Mouse (Mus musculus) liver, adult 2 months (tissue): Measurements from ENCODE around the gene Lgals1. TPM values are rescaled to one million over a fixed set of nuclear protein-coding genes. Genes with fewer than 3 reads are reported as not detected.

Experiments
- DNase-seq: peaks from one replicate; pipeline ENCODE4 v3.0.0-alpha.2; 2011; ENCODE audit warnings: low read depth, low spot score; ENCODE audit errors: extremely low read depth
- H3K27ac ChIP-seq: fragments of 200-500 bp; replicated peaks from 2 replicates; pipeline ENCODE4 v1.5.1; 2012; ENCODE audit warnings: low read depth, mild to moderate bottlenecking, control low read depth, inconsistent platforms, low read length; ENCODE audit not compliant: insufficient read depth
- H3K27me3 ChIP-seq: fragments of 200-500 bp; 2 replicates; pipeline ENCODE4 v1.6.1; 2012; ENCODE audit warnings: mild to moderate bottlenecking, moderate library complexity, low read length, inconsistent platforms; ENCODE audit not compliant: control insufficient read depth, insufficient read depth
- H3K36me3 ChIP-seq: fragments of 200-500 bp; 2 replicates; pipeline ENCODE4 v1.6.1; 2012; ENCODE audit warnings: low read length, inconsistent platforms; ENCODE audit not compliant: control insufficient read depth, insufficient read depth
- H3K4me1 ChIP-seq: fragments of 200-500 bp; 2 replicates; pipeline ENCODE4 v1.6.1; 2011; ENCODE audit warnings: low read length; ENCODE audit not compliant: control insufficient read depth, insufficient read depth
- H3K4me3 ChIP-seq: fragments of 200-500 bp; 2 replicates; pipeline ENCODE4 v1.5.1; 2011; ENCODE audit warnings: low read depth, mild to moderate bottlenecking, control low read depth, low read length, moderate library complexity; ENCODE audit not compliant: insufficient read depth
- H3K79me2 ChIP-seq: fragments of 200-500 bp; 2 replicates; pipeline ENCODE4 v1.6.1; 2012; ENCODE audit warnings: inconsistent platforms, mild to moderate bottlenecking, low read length, moderate library complexity; ENCODE audit not compliant: control insufficient read depth, insufficient read depth
- H3K9ac ChIP-seq: fragments of 200-500 bp; 2 replicates; pipeline ENCODE4 v1.6.1; 2012; ENCODE audit warnings: low read depth, mild to moderate bottlenecking, control low read depth, inconsistent platforms, low read length
- CTCF ChIP-seq: fragments of 200-500 bp; IDR thresholded peaks from 2 replicates; pipeline ENCODE4 v1.5.1; 2011; ENCODE audit warnings: low read depth, low read length, control low read depth
- POLR2A ChIP-seq: fragments of 200-500 bp; IDR thresholded peaks from 2 replicates; pipeline ENCODE4 v1.6.1; 2011; ENCODE audit warnings: low read length, control low read depth; ENCODE audit not compliant: insufficient read depth; ENCODE audit errors: extremely low read depth
- WGBS: fragments of 180-500 bp; shearing (Covaris S2); methylation state at CpG from one replicate; pipeline ENCODE4 v1.1.7; 2018; 5-methylcytosine and 5-hydroxymethylcytosine counted together
- polyA plus RNA-seq: library from polyadenylated mRNA; depleted of rRNA; stranded (reverse); fragments of >200 nt; gene quantifications from 2 replicates; pipeline ENCODE4 v1.2.3, GENCODE M21; 2012
- total RNA-seq: library from RNA; depleted of rRNA; stranded (reverse); fragments of >200 nt; gene quantifications from 2 replicates; pipeline ENCODE4 v1.2.3, GENCODE M21; 2014

The Lgals1 gene
- total and polyA plus RNA-seq, 2 experiments: 25.2 to 31.6 TPM

DNA sequence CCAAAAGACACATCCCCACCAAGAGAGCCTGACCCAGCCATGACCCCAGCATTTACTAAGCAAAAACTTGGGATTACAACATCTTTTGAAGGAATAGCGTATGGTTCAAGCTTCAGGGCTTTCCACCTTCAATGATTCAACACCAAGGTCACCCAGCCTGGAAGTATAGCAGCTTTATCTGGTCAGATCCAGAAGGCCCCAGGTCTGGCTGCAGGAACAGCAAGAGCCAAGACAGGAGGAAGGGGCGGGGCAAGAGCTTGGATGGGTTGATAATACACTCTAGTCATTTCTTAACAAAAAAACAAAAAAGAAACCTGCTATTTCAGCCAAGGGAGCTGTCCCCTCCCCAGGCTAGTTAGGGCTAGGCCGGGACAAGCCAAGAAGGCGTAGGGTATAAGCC lies 29.0 kb upstream of the Lgals1 start:
- H3K36me3 ChIP-seq: no peaks in the 10 kb centered on the region
- no peak overlapping the region for H3K4me3 ChIP-seq
- H3K9ac ChIP-seq: no peak overlapping the region
- WGBS: 86% methylated on average over 4 of the region's 4 CpGs
- no peaks in the 10 kb centered on the region for H3K79me2 ChIP-seq
- no peak for DNase-seq
- no peak for TF ChIP-seq POLR2A
- no peak for TF ChIP-seq CTCF
- H3K4me1 ChIP-seq: no peaks in the 10 kb centered on the region; the same call in 1 of the 2 replicates
- H3K27me3 ChIP-seq: no peaks in the 10 kb centered on the region
- H3K27ac ChIP-seq: no peak overlapping the region

DNA sequence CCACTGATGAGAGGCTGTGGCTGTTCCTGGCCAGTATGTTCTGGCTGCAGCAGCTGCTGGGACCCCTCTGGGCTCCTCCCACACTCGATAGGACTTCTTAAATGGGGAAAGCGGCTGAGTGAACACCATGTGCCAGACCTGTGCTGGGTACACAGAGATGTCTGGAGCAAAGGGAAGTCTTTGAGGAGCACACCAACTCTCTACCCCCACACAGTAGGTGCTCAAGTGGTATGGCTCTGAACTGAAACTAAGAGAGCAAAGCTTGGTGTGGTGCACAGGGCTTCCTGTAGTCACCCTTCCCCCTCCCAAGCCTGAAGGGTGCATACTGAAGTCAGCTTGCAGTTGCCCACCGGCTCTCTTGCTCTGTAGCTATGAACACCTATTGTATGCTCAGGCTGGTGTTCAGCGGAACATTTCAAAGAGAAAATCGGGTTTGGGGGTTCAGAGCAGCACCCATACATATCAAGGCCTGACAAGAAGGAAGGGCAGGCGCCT lies 28.0 kb upstream of the Lgals1 start:
- Histone ChIP-seq H3K27me3 (no peaks in the 10 kb centered on the region), H3K79me2 (no peaks in the 10 kb centered on the region), H3K4me3 (no peak overlapping the region), H3K4me1 (no peaks in the 10 kb centered on the region; the same call in 1 of the 2 replicates), H3K27ac (no peak overlapping the region), H3K36me3 (no peaks in the 10 kb centered on the region), H3K9ac (no peak overlapping the region)
- 78% methylated on average over 6 of the region's 6 CpGs for WGBS
- no peak for DNase-seq
- TF ChIP-seq POLR2A: no peak
- TF ChIP-seq CTCF: no peak

DNA sequence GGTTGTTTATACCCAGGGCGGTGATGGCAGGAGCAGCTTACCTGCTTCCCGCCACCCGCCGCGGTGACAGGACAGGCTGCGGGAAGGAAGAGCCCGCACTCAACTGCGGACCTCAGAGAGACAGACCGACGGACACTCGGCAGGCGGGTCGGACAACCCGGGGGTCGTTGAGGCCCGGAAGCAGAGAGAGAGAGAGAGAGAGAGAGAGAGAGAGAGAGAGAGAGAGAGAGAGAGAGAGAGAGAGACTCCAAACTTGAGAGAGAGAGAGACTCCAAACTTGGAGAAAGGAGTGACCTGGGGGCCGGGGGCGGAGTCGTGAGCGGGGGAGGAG lies 27.2 kb upstream of the Lgals1 start, which contains the start of gene Gm49510:
Gm49510 (plus strand) TSS at position 259 of the 331 bp plus-strand sequence.
- DNase-seq: no peak
- H3K4me3 ChIP-seq: peak within 1 kb of the TSS; percentile 52
- 4% methylated on average over 20 of the region's 20 CpGs for WGBS
- peak within 1 kb of the TSS; percentile 3; the same call in 1 of the 2 replicates for H3K27ac ChIP-seq
- H3K36me3 ChIP-seq: no peaks in the 10 kb centered on the region
- H3K27me3 ChIP-seq: no peaks in the 10 kb centered on the region
- no peak for TF ChIP-seq CTCF
- TF ChIP-seq POLR2A: no peak
- H3K79me2 ChIP-seq: no peaks in the 10 kb centered on the region
- H3K4me1 ChIP-seq: no peaks in the 10 kb centered on the region; the same call in 1 of the 2 replicates
- peak within 1 kb of the TSS; percentile 61 for H3K9ac ChIP-seq

DNA sequence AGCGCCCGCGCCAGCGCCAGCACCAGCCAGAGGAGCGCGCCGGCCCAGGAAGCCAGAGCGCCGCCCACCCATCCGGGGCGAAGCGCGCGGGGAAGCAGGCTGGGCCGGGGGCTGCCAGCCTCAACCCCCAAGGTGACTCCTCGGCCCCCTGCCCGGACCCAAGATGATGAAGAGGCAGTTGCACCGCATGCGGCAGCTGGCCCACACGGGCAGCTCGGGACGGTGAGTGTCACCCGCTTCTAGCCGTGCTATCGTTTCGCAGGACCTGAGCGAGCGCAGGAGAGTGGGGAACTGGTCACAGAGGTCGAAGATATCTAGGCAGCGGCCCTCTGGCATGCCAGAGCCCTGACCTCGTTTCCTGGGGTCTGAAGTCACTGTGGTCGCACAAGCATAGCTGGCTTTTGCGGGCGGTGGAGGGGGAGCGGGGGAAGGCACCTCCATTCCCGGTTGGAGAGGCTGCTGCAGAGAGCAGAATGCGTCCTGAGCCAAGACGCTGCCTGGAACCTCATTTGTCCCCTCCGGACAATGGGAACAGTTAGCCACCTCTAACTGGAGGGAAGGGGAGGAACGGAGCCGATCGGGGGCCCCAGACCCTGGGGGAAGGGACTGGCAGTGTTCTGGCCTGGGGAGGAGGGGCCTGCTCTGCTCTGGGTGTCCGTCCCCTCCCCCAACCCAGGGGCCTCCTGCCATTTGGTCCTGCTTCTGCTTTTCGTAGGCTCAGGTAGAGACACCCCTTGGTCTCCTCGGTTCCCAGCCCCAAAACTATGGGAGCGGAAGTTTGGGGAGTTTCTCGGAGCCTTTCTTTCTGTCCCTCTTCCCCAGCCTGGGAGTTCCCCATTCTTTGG lies 26.6 kb upstream of the Lgals1 start, which contains the start of gene Sh3bp1:
Sh3bp1 (plus strand) TSS at position 29 of the 845 bp plus-strand sequence.
- WGBS: 8% methylated on average over 47 of the region's 47 CpGs
- no peaks in the 10 kb centered on the region; the same call in 1 of the 2 replicates for H3K4me1 ChIP-seq

DNA sequence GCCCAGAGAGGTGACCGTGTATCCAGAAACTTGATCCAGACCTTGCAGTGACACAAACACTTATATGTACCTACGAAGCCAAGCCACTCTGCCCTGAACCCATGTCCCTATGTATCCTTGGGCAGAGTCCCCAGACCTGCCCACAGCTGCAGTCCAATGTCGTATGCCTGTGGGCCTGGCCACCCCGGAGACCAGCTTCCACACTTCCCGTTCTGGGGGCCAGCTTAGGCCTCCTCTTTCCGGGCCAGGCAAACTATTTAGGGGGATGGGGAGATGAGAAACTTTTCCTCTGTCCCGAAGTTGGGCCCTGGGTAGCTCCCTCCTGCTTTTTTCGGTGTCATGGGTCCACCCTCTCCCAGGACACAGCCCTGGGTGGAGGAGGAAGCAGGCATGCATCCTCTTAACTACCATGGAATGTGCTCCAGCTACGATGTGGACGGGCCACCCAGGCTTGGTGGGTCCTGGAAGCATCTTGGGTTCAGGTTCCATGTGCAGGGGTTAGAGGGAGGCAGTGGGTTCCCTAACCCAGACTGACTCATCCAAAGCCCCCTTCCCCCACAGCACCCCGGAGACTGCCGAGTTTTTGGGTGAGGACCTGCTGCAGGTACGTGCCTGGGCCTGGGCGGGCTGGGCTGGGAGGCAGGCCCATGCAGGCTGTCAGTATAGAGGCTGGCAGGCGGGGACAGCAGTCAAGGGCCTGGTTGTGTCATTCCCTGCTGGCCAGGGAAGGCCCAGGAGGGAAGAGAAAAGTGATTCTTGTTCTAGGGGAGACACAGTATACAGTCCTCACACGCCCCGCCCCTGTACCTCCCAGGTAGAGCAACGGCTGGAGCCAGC lies 25.7 kb upstream of the Lgals1 start:
- peak overlapping the region; percentile 41; the same call in 1 of the 2 replicates for H3K9ac ChIP-seq
- 54% methylated on average over 18 of the region's 18 CpGs for WGBS
- TF ChIP-seq POLR2A (no peak), CTCF (no peak)
- H3K27ac ChIP-seq: no peak overlapping the region
- H3K27me3 ChIP-seq: no peaks in the 10 kb centered on the region
- no peak for DNase-seq
- H3K4me1 ChIP-seq: no peaks in the 10 kb centered on the region; the same call in 1 of the 2 replicates
- peak overlapping the region; percentile 52 for H3K4me3 ChIP-seq
- no peaks in the 10 kb centered on the region for H3K79me2 ChIP-seq
- H3K36me3 ChIP-seq: no peaks in the 10 kb centered on the region

More for the DNA sequence above, 26.6 kb upstream of the Lgals1 start, which contains the start of gene Sh3bp1:
- Histone ChIP-seq H3K36me3 (no peaks in the 10 kb centered on the region), H3K9ac (peak within 1 kb of the TSS; percentile 61), H3K27me3 (no peaks in the 10 kb centered on the region), H3K27ac (peak within 1 kb of the TSS; percentile 3; the same call in 1 of the 2 replicates), H3K4me3 (peak within 1 kb of the TSS; percentile 52), H3K79me2 (no peaks in the 10 kb centered on the region)
- 0 out of 2 replicates have a peak, but pooled peaks have one; percentile 23 for TF ChIP-seq POLR2A
- TF ChIP-seq CTCF: no peak
- no peak for DNase-seq
